Mouse (Mus musculus) E14TG2a.4 (cell line): ENCODE measurements around the gene Cebpe.

Experiments
- CTCF ChIP-seq: conservative IDR thresholded peaks from 2 replicates; pipeline ENCODE4 v1.5.1; 2014; ENCODE audit warnings: low read length
- NANOG ChIP-seq: IDR thresholded peaks from 2 replicates; pipeline ENCODE4 v1.6.1; 2014; ENCODE audit warnings: borderline replicate concordance, low read length, mixed read lengths
- POU5F1 ChIP-seq: IDR thresholded peaks from 2 replicates; pipeline ENCODE4 v1.6.1; 2014; ENCODE audit warnings: low read length, borderline replicate concordance

DNA sequence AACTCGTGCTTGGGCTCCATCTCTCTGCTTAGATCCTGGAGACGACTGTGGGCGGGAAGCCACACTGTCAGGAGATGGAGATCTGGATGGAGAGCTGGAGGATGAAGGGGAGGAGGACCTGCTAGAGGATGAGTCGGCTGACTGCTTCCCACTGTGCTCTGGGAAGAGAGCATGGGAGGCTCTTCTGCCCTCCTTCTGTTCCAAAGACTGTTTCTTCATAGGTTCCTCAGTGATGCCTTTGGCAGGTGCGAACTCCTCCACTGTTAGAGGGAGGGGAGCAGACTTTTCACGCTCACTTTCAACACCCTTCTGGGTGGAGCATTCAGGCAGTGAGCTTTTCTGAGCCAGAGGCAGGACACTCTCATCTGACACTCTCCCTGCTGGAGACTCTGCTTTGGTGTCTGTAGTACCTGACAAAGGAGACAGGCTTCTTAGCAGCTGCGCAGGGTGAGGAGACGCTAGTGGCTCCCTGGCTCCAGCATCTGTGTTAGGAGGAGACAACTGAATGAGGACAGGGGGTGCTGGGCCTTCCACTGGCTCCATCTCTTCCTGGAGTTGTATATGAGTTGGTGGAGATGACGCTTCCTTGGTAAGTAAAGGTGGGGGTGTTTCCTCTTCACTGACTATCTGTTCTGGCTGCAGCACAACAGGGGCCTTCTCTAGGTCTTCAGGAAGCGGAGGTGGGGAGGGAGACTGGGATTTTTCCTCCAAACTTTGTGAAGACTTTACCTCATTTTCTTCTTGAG, 47.3 kb downstream of the Cebpe start:
- no peak for TF ChIP-seq CTCF
- no peak for TF ChIP-seq POU5F1
- no peak for TF ChIP-seq NANOG
